Mouse (Mus musculus): ENCODE data around the gene March5. TPM values are rescaled to one million over a fixed set of nuclear protein-coding genes. Genes with fewer than 3 reads are reported as not detected.
"Not testable (repeated sequence)": the region's sequence is repeated elsewhere in the genome, so short reads cannot be mapped to it uniquely, and the experiment has no call there.

March5 gene
- polyA plus RNA-seq, 1 experiment from 2014 or later, result 155 TPM

DNA sequence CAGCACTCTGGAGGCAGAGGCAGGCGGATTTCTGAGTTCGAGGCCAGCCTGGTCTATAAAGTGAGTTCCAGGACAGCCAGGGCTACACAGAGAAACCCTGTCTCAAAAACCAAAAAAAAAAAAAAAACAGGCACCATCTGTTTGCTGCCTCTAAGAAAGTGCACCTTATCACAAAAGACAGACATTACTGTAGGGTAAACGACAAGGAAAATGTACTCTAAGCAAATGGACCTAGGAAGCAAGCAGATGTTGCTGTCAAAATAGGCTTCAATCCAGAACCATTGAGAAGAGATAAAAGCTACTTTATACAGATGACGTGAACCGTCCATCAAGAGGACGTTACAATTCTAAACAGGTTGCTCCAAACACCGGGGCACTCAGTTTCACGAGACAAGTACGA lies 25.3 kb downstream of the March5 start:
- not testable (repeated sequence) for H3K4me1 ChIP-seq (ENCODE audit: control insufficient read depth, insufficient read depth, low read length); H3K27ac ChIP-seq (ENCODE audit: low read depth, low read length); H3K9ac ChIP-seq (ENCODE audit: low read length); ATAC-seq (ENCODE audit: low FRiP score); H3K36me3 ChIP-seq (ENCODE audit: control insufficient read depth, insufficient read depth, low read length); H3K9me3 ChIP-seq (ENCODE audit: control insufficient read depth, low read length); H3K4me3 ChIP-seq (ENCODE audit: low read depth, low read length); DNase-seq (ENCODE audit: low spot score, missing footprints); H3K4me2 ChIP-seq
- 89% methylated on average over 9 of the region's 9 CpGs for WGBS
- H3K27me3 ChIP-seq (ENCODE audit: control insufficient read depth, insufficient read depth, low read length), result peaks cover 24% of the 10 kb centered on the region

DNA sequence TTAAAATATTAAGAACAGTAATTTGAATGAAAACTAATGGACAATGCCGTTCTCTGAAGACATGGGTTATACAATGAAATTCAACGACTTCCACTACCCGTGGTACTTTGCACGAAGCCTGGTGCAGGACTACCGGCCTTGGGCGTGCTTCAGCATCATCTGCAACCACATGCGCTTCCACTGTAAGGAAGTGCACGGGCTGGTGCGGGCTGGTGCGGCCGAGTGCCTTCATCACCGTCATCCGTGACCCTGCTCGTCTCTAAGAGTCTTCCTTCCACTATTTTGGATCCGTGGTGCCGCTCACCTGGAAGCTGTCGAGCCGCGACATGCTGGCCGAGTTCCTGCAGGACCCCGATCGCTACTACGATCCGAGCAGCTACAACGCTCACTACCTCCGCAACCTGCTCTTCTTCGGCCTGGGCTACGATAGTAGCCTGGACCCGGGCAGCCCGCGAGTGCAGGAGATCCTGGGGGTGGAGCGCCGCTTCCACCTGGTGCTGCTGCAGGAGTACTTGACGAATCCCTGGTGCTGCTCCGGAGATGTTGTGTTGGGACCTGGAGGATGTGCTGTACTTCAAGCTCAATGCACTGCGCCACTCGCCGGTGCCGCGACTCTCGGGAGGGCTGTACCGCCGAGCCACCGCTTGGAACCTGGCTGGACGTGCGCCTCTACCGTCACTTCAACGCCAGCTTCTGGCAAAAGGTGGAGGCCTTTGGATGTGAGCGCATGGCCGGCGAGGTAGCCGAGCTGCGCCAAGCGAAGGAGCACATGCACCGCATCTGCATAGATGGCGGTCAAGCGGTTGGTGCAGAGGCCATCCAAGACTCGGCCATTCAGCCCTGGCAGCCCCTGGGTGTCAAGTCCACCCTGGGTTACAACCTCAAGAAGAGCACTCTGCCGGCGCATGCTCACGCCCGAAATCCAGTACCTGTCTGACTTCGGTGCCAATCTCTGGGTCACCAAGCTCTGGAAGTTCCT lies 26.5 kb downstream of the March5 start:
- Histone ChIP-seq H3K4me2 (peak overlapping the region; percentile 78), H3K27me3 (ENCODE audit: control insufficient read depth, insufficient read depth, low read length) (peaks cover 24% of the 10 kb centered on the region)
- WGBS, result 4% methylated on average over 63 of the region's 63 CpGs

DNA sequence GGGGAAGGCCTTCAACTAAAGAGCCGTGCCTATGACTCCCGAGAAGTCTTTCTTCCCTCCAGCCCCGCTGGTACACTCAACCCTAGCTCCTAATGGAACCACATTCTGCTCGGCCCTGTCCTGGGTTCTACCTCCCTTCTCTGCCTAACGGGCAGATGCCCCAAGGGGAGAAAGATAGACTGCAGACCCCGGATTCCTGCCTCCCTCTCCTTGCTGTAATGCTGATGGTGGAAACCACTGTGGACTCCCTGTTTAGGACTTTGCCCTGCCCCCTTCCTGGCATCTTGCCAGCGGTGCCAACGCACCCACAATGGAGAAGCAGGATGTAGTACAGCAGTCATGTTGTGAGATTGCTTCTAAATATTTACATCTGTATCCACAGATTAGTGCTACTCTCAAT lies 28.5 kb downstream of the March5 start:
- Histone ChIP-seq H3K36me3 (ENCODE audit: control insufficient read depth, insufficient read depth, low read length) (no peaks in the 10 kb centered on the region), H3K4me2 (no peak overlapping the region), H3K27me3 (ENCODE audit: control insufficient read depth, insufficient read depth, low read length) (peaks cover 24% of the 10 kb centered on the region), H3K9ac (ENCODE audit: low read length) (no peak overlapping the region), H3K4me3 (ENCODE audit: low read depth, low read length) (no peak overlapping the region), H3K27ac (ENCODE audit: low read depth, low read length) (no peak overlapping the region), H3K4me1 (ENCODE audit: control insufficient read depth, insufficient read depth, low read length) (peaks cover 4% of the 10 kb centered on the region), H3K9me3 (ENCODE audit: control insufficient read depth, low read length) (no peaks in the 10 kb centered on the region)
- peak; percentile 76 for DNase-seq (ENCODE audit: low spot score, missing footprints)
- WGBS, result 73% methylated on average over 8 of the region's 8 CpGs
- ATAC-seq (ENCODE audit: low FRiP score), result no peak

More for the DNA sequence above, 26.5 kb downstream of the March5 start:
- peak; percentile 94 for DNase-seq (ENCODE audit: low spot score, missing footprints)
- Histone ChIP-seq H3K27ac (ENCODE audit: low read depth, low read length) (no peak overlapping the region), H3K4me3 (ENCODE audit: low read depth, low read length) (peak overlapping the region; percentile 43), H3K4me1 (ENCODE audit: control insufficient read depth, insufficient read depth, low read length) (peaks cover 4% of the 10 kb centered on the region), H3K9ac (ENCODE audit: low read length) (peak overlapping the region; percentile 40), H3K9me3 (ENCODE audit: control insufficient read depth, low read length) (no peaks in the 10 kb centered on the region), H3K36me3 (ENCODE audit: control insufficient read depth, insufficient read depth, low read length) (no peaks in the 10 kb centered on the region)
- peak; percentile 59 for ATAC-seq (ENCODE audit: low FRiP score)

DNA sequence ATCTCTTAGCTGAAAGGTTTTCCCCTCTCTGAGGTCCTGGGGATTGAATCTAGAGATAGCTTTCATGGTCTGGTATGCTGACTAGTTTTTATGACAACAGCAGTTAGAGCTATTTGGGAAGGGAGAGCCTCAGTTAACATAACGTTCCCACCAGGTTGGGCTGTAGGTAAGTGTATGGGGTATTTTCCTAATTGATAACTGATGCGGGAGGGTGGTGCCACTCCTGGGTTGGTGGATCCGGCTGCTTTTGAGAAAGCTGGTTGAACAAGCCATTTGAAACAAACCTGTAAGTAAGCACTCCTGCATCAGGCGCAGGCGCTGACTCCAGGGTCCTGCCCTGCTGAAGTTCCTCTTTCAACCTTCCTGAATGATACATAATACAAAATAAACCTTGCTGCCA lies 30.0 kb downstream of the March5 start:
- Histone ChIP-seq H3K27ac (ENCODE audit: low read depth, low read length) (no peak overlapping the region), H3K9me3 (ENCODE audit: control insufficient read depth, low read length) (no peaks in the 10 kb centered on the region), H3K4me2 (no peak overlapping the region), H3K27me3 (ENCODE audit: control insufficient read depth, insufficient read depth, low read length) (peaks cover 24% of the 10 kb centered on the region), H3K9ac (ENCODE audit: low read length) (no peak overlapping the region), H3K36me3 (ENCODE audit: control insufficient read depth, insufficient read depth, low read length) (no peaks in the 10 kb centered on the region), H3K4me3 (ENCODE audit: low read depth, low read length) (no peak overlapping the region), H3K4me1 (ENCODE audit: control insufficient read depth, insufficient read depth, low read length) (peaks cover 4% of the 10 kb centered on the region)
- ATAC-seq (ENCODE audit: low FRiP score) (no peak), DNase-seq (ENCODE audit: low spot score, missing footprints) (peak; percentile 76)
- WGBS, result 60% methylated on average over 5 of the region's 5 CpGs

DNA sequence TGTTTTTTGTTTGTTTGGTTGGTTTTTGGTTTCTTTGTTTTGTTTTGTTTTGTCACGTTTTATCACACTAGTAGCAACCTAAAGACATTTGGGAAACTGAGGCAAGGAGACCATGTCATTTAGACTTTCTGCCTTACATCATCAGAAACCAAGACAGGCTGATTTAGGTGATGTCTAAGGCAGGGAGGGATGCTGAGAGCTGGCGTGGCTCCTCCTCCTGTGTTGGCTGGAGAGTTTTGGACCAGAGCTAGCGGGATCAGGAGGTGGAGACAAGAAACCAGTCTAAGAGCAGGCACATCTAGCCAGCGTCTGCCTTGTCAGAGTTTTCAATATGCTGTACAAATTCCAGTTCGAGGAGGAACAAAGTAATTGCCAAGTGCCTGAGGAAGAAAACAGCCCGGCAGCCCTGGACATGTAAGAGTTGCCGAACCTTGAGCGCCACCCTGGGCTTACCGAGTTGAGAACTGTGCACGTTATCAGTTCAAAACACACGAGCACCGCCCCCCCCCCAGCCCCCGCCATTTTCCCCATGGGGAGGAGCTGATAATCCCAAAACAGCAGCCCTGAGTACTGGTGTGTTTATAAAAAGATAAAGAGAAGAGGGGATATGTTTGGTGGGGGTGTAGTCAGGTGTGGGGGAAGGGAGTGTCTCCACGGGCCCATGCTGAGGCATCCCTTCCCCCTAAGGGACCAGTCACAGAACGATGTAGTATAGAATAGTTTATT lies 30.5 kb downstream of the March5 start:
- Histone ChIP-seq H3K9ac (ENCODE audit: low read length) (no peak overlapping the region), H3K27ac (ENCODE audit: low read depth, low read length) (no peak overlapping the region), H3K9me3 (ENCODE audit: control insufficient read depth, low read length) (no peaks in the 10 kb centered on the region), H3K4me1 (ENCODE audit: control insufficient read depth, insufficient read depth, low read length) (peaks cover 4% of the 10 kb centered on the region), H3K36me3 (ENCODE audit: control insufficient read depth, insufficient read depth, low read length) (no peaks in the 10 kb centered on the region), H3K27me3 (ENCODE audit: control insufficient read depth, insufficient read depth, low read length) (peaks cover 21% of the 10 kb centered on the region), H3K4me3 (ENCODE audit: low read depth, low read length) (no peak overlapping the region), H3K4me2 (no peak overlapping the region)
- peak; percentile 86 for DNase-seq (ENCODE audit: low spot score, missing footprints)
- 8% methylated on average over 15 of the region's 15 CpGs for WGBS
- ATAC-seq (ENCODE audit: low FRiP score), result peak; percentile 38; the same call in 1 of the 2 replicates

DNA sequence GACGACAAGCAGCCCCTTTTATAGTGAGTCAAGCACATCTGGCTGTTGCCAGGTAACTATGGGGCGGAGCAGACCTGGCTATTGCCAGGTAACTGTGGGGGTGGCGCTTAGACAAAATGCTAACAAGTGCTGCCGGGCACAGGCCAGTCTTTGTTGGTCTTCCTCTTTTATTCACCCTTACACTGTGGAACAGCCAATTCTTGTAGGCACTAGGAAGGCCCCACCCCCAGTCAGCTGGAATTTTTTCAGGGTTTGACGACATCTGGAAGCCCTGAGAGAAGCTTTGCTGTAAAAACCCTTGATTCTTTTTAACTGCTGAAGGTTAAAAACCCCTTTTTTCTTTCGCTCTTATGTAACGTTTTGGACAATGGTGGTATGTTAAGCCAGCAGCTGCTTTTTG lies 31.3 kb downstream of the March5 start:
- no peaks in the 10 kb centered on the region for H3K36me3 ChIP-seq (ENCODE audit: control insufficient read depth, insufficient read depth, low read length)
- peak; percentile 87 for DNase-seq (ENCODE audit: low spot score, missing footprints)
- H3K9me3 ChIP-seq (ENCODE audit: control insufficient read depth, low read length), result no peaks in the 10 kb centered on the region
- no peak; the same call in 1 of the 2 replicates for ATAC-seq (ENCODE audit: low FRiP score)
- H3K9ac ChIP-seq (ENCODE audit: low read length), result no peak overlapping the region
- H3K27me3 ChIP-seq (ENCODE audit: control insufficient read depth, insufficient read depth, low read length), result peaks cover 19% of the 10 kb centered on the region
- no peak overlapping the region for H3K27ac ChIP-seq (ENCODE audit: low read depth, low read length)
- H3K4me2 ChIP-seq, result peak overlapping the region; percentile 6; the same call in 1 of the 2 replicates
- H3K4me3 ChIP-seq (ENCODE audit: low read depth, low read length), result no peak overlapping the region
- peaks cover 4% of the 10 kb centered on the region for H3K4me1 ChIP-seq (ENCODE audit: control insufficient read depth, insufficient read depth, low read length)
- 18% methylated on average over 7 of the region's 7 CpGs for WGBS

DNA sequence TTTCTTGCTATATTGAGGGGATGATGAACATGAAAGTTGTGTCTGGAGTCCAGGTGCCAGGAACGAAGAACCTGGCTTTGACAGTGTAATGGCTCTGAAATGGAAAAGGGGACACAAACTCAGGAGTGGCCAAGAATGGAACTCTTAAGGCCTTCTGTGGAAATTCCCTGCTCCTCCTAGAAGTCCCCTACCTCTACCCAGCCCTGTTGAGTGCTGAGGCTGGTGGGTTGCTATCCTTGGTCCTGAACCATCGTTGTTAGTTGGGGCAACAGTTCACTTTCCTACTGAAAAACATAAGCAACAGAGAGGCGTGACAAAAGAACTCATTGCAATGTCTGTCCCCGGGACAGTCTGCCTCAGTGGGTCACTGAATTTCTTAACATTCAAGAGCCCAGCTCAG lies 31.8 kb downstream of the March5 start:
- Histone ChIP-seq H3K9me3 (ENCODE audit: control insufficient read depth, low read length) (no peaks in the 10 kb centered on the region), H3K36me3 (ENCODE audit: control insufficient read depth, insufficient read depth, low read length) (no peaks in the 10 kb centered on the region), H3K4me3 (ENCODE audit: low read depth, low read length) (no peak overlapping the region), H3K27me3 (ENCODE audit: control insufficient read depth, insufficient read depth, low read length) (peaks cover 14% of the 10 kb centered on the region), H3K27ac (ENCODE audit: low read depth, low read length) (no peak overlapping the region), H3K9ac (ENCODE audit: low read length) (no peak overlapping the region), H3K4me2 (no peak overlapping the region), H3K4me1 (ENCODE audit: control insufficient read depth, insufficient read depth, low read length) (peaks cover 4% of the 10 kb centered on the region)
- DNase-seq (ENCODE audit: low spot score, missing footprints) (peak; percentile 89), ATAC-seq (ENCODE audit: low FRiP score) (no peak)
- WGBS, result 27% methylated on average over 4 of the region's 4 CpGs

DNA sequence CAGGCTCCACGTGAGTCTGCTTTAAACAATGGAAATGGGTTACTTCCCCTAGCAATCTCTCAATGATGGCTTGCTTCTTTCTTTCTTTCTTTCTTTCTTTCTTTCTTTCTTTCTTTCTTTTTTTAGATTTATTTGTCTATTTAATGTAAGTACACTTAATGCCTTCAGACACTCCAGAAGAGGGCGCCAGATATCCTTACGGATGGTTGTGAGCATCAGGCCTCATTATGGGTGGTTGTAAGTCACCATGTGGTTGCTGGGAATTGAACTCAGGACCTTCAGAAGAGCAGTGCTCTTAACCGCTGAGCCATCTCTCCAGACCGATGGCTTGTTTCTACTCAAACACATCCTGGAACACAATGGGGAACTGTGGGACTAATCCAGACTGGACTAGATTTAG lies 33.9 kb downstream of the March5 start:
- no peak overlapping the region for H3K4me2 ChIP-seq
- no peaks in the 10 kb centered on the region for H3K36me3 ChIP-seq (ENCODE audit: control insufficient read depth, insufficient read depth, low read length)
- no peak overlapping the region for H3K27ac ChIP-seq (ENCODE audit: low read depth, low read length)
- no peaks in the 10 kb centered on the region for H3K27me3 ChIP-seq (ENCODE audit: control insufficient read depth, insufficient read depth, low read length)
- WGBS, result 72% methylated on average over 5 of the region's 5 CpGs
- no peaks in the 10 kb centered on the region for H3K9me3 ChIP-seq (ENCODE audit: control insufficient read depth, low read length)
- ATAC-seq (ENCODE audit: low FRiP score) (no peak), DNase-seq (ENCODE audit: low spot score, missing footprints) (no peak)
- peaks cover 4% of the 10 kb centered on the region for H3K4me1 ChIP-seq (ENCODE audit: control insufficient read depth, insufficient read depth, low read length)
- H3K4me3 ChIP-seq (ENCODE audit: low read depth, low read length), result no peak overlapping the region
- no peak overlapping the region for H3K9ac ChIP-seq (ENCODE audit: low read length)

DNA sequence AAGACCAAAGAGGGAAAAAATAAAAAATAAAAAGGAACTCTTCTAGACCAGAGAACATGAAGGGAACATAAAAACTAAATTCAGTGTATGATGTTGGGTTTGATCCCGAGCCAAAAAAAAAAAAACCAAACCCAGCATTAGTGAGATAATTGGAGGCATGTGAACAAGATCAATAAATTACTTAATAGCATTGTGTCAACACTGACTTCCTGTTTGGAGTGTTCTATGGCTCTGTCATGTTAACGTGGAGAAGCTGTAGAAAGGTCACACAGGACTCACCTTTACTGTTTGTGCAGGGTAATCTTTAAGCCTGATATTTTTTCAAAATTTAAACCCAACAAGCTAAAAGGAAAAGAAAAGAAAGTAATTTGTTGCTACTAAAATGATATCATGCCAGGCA lies 35.4 kb downstream of the March5 start:
- Histone ChIP-seq H3K4me1 (ENCODE audit: control insufficient read depth, insufficient read depth, low read length) (peaks cover 4% of the 10 kb centered on the region), H3K9me3 (ENCODE audit: control insufficient read depth, low read length) (no peaks in the 10 kb centered on the region), H3K4me3 (ENCODE audit: low read depth, low read length) (no peak overlapping the region), H3K36me3 (ENCODE audit: control insufficient read depth, insufficient read depth, low read length) (no peaks in the 10 kb centered on the region), H3K27me3 (ENCODE audit: control insufficient read depth, insufficient read depth, low read length) (no peaks in the 10 kb centered on the region), H3K27ac (ENCODE audit: low read depth, low read length) (no peak overlapping the region), H3K9ac (ENCODE audit: low read length) (no peak overlapping the region), H3K4me2 (no peak overlapping the region)
- no peak for DNase-seq (ENCODE audit: low spot score, missing footprints)
- ATAC-seq (ENCODE audit: low FRiP score), result no peak
- 66% methylated on average over 2 of the region's 2 CpGs for WGBS
